Mouse (Mus musculus): ENCODE data around the gene Tceanc.

Tceanc gene

GRCm38 (mm10) chrX:166518345-166518744 is at the start of gene Tceanc:
Tceanc (minus strand) TSS chrX:166518567.
- no peak for DNase-seq (ENCODE audit: low spot score)

GRCm38 (mm10) chrX:166565983-166566382 is 47.6 kb upstream of the Tceanc start:
- no peak for DNase-seq (ENCODE audit: low spot score)

DNA sequence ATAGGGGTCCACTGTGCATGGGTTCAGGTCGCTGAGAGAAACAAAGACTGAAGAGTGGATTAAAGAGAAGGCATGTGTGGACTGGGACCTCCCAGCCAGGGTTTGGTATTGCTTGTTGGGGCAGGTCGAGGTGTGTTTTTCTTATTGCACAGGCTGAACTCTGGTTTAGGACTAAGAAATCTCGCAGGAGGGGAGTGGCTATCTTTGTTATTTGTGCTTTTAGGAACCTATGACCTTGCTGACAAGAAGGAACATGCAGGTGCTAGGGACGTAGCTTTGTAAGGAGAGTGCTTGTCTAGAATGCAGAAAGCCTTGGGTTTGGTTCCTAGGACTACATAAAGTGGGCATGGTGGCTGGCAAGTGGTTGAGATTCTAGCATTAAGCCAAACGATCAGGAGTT is 47.0 kb upstream of the Tceanc start:
- DNase-seq (ENCODE audit: low spot score) = no peak

DNA sequence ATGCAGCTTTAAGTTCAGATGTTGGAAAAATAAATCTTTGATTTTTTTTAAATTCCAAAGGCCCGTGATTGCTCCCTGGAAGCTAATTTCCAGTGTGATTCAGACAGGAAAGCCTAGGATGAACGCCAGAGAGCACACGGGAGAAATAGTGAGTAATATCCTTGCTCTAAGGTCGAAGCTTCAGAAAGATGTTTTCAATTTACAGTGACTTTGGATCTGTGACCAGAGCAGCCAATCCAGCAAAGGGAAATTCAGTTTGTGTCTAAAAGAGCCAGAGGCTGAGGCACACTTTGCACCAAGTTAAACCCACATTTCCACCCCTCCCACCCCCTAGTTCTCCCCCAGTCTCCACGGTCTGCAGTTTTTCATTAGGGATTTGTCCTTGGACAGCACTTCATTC is 46.5 kb upstream of the Tceanc start:
- DNase-seq (ENCODE audit: low spot score) = no peak

- DNase-seq (ENCODE audit: low spot score) = no peak
These were observed 41.0 kb upstream of the Tceanc start for GRCm38 (mm10) chrX:166559333-166559732.

- DNase-seq (ENCODE audit: low spot score) = no peak
These were observed 34.0 kb upstream of the Tceanc start for GRCm38 (mm10) chrX:166552355-166552754.

DNA sequence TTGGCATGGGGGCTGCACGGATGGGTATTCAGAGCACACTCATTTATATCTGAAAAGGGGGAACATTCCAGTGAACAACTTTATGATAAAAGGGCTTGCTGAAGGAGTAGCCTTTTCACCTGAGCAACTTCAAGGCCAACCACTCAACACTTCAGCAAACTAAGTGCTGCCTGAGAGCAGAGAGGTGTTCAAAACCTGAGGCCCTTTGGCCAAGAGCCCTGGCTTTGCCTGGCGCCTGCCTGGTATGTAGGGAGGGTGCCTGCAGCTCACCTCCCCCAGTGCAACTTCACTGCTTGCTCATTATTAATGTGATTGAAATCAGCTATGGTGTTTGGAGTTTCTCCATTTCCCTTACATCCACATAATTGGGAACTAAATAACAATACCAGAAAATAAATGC is 28.1 kb upstream of the Tceanc start:
- no peak for DNase-seq (ENCODE audit: low spot score)

GRCm38 (mm10) chrX:166535138-166535537 is 16.8 kb upstream of the Tceanc start:
- no peak for DNase-seq (ENCODE audit: low spot score)

GRCm38 (mm10) chrX:166533432-166533831 is 15.1 kb upstream of the Tceanc start:
- no peak for DNase-seq (ENCODE audit: low spot score)

GRCm38 (mm10) chrX:166531671-166532070 is 13.3 kb upstream of the Tceanc start:
- DNase-seq (ENCODE audit: low spot score) = no peak

DNA sequence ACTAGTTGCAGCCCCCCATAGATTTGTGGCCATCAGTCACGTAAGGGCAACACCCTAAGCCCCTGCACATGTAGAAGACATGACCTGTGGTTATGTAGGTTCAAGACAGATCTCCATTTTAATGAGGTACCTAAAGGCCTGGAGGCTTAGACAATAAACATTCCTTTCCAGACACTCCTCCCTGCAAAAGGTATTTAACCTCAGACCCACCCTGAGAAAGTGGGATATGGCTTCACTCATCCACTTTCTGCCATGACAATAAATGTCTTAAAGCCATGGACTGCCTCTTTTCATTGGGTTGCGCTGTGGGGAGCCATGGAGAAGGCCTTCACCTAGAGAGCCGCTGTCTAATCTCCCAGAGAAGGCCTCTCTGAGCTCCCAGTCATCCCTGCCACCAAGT is 9.8 kb upstream of the Tceanc start:
- no peak for DNase-seq (ENCODE audit: low spot score)

DNA sequence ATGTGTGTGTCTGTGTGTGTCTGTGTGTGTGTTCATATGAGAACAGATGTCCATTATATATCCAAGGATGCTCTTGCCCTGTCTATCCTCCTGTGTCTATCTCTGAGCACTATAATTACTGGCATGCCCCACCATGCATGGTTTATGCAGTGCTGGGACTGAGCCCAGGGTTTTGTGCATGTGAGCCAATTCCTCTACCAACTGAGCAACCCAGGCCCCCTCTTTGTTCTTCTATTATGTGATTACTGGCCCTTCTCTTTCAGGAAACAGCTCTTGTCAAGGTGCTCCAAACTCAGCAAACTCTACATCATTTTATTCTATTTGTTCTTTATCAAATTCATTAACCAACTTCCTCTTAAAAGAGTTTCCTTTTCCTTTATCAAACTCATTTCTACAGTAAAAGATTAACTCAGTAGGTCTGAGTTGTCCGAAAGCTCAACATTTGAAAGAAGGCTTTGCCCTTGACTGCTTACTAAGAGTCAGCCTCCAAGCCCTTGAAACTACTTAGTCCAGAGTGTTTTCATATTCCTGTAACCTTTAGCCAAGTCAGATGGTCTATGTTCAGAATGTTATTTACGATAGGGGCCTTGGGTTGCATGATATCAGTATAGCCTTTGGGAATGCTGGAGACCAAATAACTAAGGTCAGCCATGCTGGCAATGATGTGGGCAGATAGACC is 7.4 kb upstream of the Tceanc start:
- DNase-seq (ENCODE audit: low spot score) = no peak

- no peak for DNase-seq (ENCODE audit: low spot score)
These were observed 2.4 kb upstream of the Tceanc start for GRCm38 (mm10) chrX:166520782-166521181.

DNA sequence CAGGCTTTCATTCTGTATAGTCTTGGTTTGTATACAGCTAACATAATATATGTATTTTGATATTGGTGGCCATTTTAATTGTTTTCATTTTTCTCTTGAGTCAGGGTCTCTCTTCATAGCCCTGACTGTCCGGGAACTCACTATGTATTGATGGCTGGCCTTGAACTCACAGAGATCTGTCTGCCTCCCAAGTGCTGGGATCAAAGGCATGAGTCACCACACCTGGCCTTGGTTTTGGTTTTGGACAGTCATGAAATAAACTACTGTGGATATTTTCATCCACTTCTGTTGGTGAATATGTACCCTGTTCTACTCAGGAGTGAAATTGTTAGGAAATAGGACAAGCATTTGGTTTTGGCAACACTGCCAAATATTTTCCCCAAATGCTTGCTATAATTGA is 1.7 kb downstream of the Tceanc start:
- no peak for DNase-seq (ENCODE audit: low spot score)

- DNase-seq (ENCODE audit: low spot score) = no peak
These were observed 2.4 kb downstream of the Tceanc start for GRCm38 (mm10) chrX:166515923-166516322.

- DNase-seq (ENCODE audit: low spot score) = peak; percentile 14
These were observed 4.3 kb downstream of the Tceanc start for GRCm38 (mm10) chrX:166514035-166514434.

GRCm38 (mm10) chrX:166512071-166512470 is 6.3 kb downstream of the Tceanc start:
- DNase-seq (ENCODE audit: low spot score) = no peak

- DNase-seq (ENCODE audit: low spot score) = no peak
These were observed 7.3 kb downstream of the Tceanc start for GRCm38 (mm10) chrX:166511107-166511506.

DNA sequence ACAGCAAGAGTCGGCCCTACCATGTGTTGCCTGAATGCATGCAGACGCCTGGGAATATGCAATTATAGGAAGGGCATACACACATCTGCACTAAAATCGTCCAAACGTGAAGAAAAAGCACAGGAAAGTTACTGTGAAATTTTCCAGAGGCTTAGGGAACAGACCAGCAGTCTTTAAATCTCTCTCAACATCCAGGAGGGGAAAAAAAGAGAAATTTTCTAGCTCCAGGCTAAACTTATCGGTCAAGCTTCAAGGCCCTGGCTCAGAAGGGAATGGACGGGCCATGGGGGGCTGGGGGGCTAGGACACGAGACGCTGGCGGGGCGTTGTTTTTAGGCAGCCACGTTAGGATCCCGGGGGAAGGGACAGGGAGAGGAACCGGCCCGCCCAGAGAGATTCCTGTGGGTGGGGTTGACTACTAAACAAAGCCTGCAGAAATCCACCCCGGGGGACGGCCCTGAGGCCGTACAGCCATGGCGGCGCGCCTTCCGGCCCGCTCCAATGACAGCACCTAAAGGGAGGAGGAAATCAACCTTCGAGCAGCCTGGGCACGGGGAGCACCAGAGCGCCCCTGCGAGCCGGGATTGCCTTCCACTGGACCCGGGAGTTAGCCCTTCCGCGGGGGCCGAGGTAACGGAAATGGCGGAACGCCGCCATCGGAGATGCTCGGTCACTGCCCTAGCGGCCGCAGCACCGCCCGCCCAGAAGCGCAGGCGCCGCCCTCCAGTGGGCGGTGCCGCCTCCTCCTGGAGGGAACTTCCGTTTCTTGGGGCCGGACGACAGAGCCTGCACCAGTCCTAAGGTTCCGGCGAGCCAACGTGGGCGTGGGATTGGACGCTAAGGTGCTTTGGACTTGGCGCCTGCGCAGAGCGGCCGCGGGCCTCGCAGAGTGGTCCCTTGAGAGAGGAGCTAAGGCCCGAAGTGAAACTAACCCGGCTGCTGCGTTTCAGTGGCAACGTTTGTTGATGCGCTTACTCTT is 8.3 kb downstream of the Tceanc start:
- peak; percentile 95 for DNase-seq (ENCODE audit: low spot score)

DNA sequence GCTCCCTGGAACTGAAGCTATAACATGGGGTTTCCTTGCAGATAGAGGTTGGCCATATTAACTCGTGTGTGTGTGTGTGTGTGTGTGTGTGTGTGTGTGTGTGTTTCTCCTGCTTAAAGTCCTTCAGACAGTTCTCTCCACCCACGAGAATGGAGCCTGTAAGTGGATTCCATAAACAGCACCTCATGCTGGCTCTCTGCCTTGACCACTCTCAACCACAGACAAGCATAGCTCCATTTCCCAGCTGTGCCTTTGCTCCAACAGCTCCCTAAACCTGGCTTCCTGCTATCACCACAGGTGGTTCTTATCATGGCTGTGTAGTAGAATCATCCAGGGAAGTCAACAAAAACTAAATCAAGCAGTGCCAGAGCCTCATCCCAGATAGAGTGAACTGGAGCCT is 13.9 kb downstream of the Tceanc start:
- no peak for DNase-seq (ENCODE audit: low spot score)

DNA sequence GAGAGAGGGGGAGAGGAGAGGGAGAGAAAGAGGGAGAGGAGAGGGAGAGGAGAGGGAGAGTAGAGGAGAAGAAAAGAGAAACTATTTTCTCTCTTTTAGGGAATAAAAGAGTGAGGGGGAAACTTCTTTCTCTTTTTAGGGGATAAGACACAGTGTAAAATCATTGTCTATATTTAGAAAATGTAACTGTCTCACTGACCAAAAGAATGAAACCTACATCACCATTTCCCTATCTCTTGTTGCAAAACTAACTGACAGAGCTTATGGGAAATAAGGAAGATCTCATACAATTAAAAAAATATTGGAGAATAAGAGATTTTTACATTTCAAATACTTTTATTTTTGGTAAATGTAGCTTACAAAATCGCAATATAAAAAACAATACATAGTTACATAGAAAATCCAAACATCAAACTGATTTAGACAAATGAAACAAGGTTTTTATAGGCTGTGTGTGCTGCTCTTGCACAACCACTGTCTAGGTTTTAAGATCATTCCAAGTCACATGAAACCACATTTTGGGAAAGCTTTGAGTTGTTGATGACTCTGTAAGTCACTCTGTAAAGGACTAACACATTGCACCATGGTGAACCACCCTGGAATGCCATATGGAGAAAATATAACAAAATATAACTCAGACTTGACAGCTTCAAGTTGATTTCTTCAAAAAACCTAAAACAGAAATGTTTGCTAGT is 18.7 kb downstream of the Tceanc start:
- DNase-seq (ENCODE audit: low spot score) = no peak

- no peak for DNase-seq (ENCODE audit: low spot score)
These were observed 20.6 kb downstream of the Tceanc start for GRCm38 (mm10) chrX:166497771-166498170.

DNA sequence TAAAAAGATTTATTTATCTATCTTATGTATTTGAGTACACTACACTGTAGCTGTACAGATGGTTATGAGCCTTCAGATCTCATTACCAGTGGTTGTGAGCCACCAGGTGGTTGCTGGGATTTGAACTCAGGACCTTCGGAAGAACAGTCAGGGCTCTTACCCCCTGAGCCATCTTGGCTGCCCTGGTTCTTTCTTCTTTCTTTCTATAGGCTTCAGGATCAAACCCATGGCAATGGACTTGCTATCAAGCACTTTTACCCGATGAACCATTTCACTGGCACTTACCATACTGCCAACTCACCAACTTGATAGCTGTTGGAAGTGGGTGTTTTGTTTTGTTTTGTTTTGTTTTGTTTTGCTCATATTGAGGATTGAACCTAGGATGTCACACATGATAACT is 23.3 kb downstream of the Tceanc start:
- no peak for DNase-seq (ENCODE audit: low spot score)
